ENCODE assay signal across 8 mouse cellular contexts in genomic region chr10:3996170-3996876, GRCm38 (mm10). TPM values are rescaled to one million over a fixed set of nuclear protein-coding genes. Genes with fewer than 3 reads are reported as not detected.
A peak's percentile ranks its signal among the peaks of the same experiment; 100 is the strongest.
DNase-seq lines count a peak whose midpoint lies in the region; ATAC-seq and TF ChIP-seq lines count a peak whose summit lies in the region.

No protein-coding gene starts in this region.

- H3K9ac ChIP-seq in embryonic facial prominence, embryonic 14.5 days (ENCODE audit: low read depth, low read length), result no peak overlapping the region
- no peak overlapping the region for H3K9ac ChIP-seq in kidney, postnatal 0 days (ENCODE audit: low read depth, low read length)
- no peak overlapping the region for H3K9ac ChIP-seq in liver, embryonic 11.5 days (ENCODE audit: low read depth, low read length)
- no peak overlapping the region for H3K9ac ChIP-seq in stomach, embryonic 15.5 days

- H3K36me3 ChIP-seq in C2C12 (ENCODE audit: control insufficient read depth, insufficient read depth), result peaks cover 75% of the 10 kb centered on the region
- H3K36me3 ChIP-seq in embryonic facial prominence, embryonic 14.5 days (ENCODE audit: control insufficient read depth, insufficient read depth, low read length), result peaks cover 7% of the 10 kb centered on the region; the same call in 1 of the 2 replicates
- H3K36me3 ChIP-seq in heart, embryonic 10.5 days, result peaks cover 64% of the 10 kb centered on the region
- no peaks in the 10 kb centered on the region for H3K36me3 ChIP-seq in kidney, postnatal 0 days (ENCODE audit: insufficient read depth, low read length)
- H3K36me3 ChIP-seq in liver, embryonic 11.5 days (ENCODE audit: control insufficient read depth, insufficient read depth, low read length), result peaks cover 21% of the 10 kb centered on the region; the same call in 1 of the 2 replicates
- H3K36me3 ChIP-seq in stomach, embryonic 15.5 days, result peaks cover 8% of the 10 kb centered on the region; the same call in 1 of the 2 replicates

- H3K79me2 ChIP-seq in C2C12 (ENCODE audit: control insufficient read depth, insufficient read depth), result no peaks in the 10 kb centered on the region

- DNase-seq in adrenal gland, postnatal 25 days, result peak; percentile 65
- DNase-seq in embryonic facial prominence, embryonic 14.5 days (ENCODE audit: low spot score), result peak; percentile 94
- DNase-seq in heart, embryonic 10.5 days (ENCODE audit: low spot score), result peak; percentile 92
- DNase-seq in kidney, postnatal 0 days (ENCODE audit: low spot score), result peak; percentile 97
- DNase-seq in liver, embryonic 11.5 days (ENCODE audit: low spot score), result peak; percentile 69
- DNase-seq in neural tube, embryonic 10.5 days (ENCODE audit: extremely low spot score, low spot score), result peak; percentile 86

- no peaks in the 10 kb centered on the region for H3K79me3 ChIP-seq in C2C12 (ENCODE audit: low read depth)

- no peak overlapping the region for H3ac ChIP-seq in C2C12 (ENCODE audit: control insufficient read depth, insufficient read length, low read depth)

- H3K9me3 ChIP-seq in embryonic facial prominence, embryonic 14.5 days (ENCODE audit: control insufficient read depth, low read length), result no peaks in the 10 kb centered on the region
- no peaks in the 10 kb centered on the region for H3K9me3 ChIP-seq in heart, embryonic 10.5 days
- H3K9me3 ChIP-seq in kidney, postnatal 0 days (replicated peaks; ENCODE audit: low read length), result no peaks in the 10 kb centered on the region
- no peaks in the 10 kb centered on the region for H3K9me3 ChIP-seq in liver, embryonic 11.5 days (ENCODE audit: control insufficient read depth, low read length)
- no peaks in the 10 kb centered on the region for H3K9me3 ChIP-seq in stomach, embryonic 15.5 days

- H3K4me1 ChIP-seq in embryonic facial prominence, embryonic 14.5 days (ENCODE audit: control insufficient read depth, insufficient read depth, low read length), result no peaks in the 10 kb centered on the region
- no peaks in the 10 kb centered on the region for H3K4me1 ChIP-seq in heart, embryonic 10.5 days
- no peaks in the 10 kb centered on the region for H3K4me1 ChIP-seq in kidney, postnatal 0 days (replicated peaks; ENCODE audit: insufficient read depth, low read length)
- H3K4me1 ChIP-seq in liver, embryonic 11.5 days (replicated peaks; ENCODE audit: control insufficient read depth, insufficient read depth, low read length), result peaks cover 9% of the 10 kb centered on the region; the same call in 1 of the 2 replicates
- H3K4me1 ChIP-seq in stomach, embryonic 15.5 days, result no peaks in the 10 kb centered on the region

- H3K27me3 ChIP-seq in C2C12 (ENCODE audit: control insufficient read depth, insufficient read depth, insufficient read length), result no peaks in the 10 kb centered on the region
- no peaks in the 10 kb centered on the region for H3K27me3 ChIP-seq in embryonic facial prominence, embryonic 14.5 days (replicated peaks; ENCODE audit: control insufficient read depth, insufficient read depth, low read length)
- no peaks in the 10 kb centered on the region for H3K27me3 ChIP-seq in heart, embryonic 10.5 days (ENCODE audit: insufficient read depth, poor library complexity, severe bottlenecking)
- no peaks in the 10 kb centered on the region for H3K27me3 ChIP-seq in kidney, postnatal 0 days (ENCODE audit: insufficient read depth, low read length)
- H3K27me3 ChIP-seq in liver, embryonic 11.5 days (replicated peaks; ENCODE audit: control insufficient read depth, insufficient read depth, low read length), result no peaks in the 10 kb centered on the region
- H3K27me3 ChIP-seq in stomach, embryonic 15.5 days (replicated peaks), result no peaks in the 10 kb centered on the region

- TF ChIP-seq CTCF in C2C12 (IDR thresholded peaks at IDR 0.05; ENCODE audit: control insufficient read depth, insufficient read depth, insufficient read length), result peak; percentile 41
- peak; percentile 90 for TF ChIP-seq CTCF in kidney, postnatal 0 days (IDR thresholded peaks at IDR 0.05; ENCODE audit: low read depth)

- 47% methylated on average over 15 of the region's 15 CpGs for WGBS in embryonic facial prominence, embryonic 14.5 days
- 62% methylated on average over 15 of the region's 15 CpGs for WGBS in heart, embryonic 10.5 days
- 44% methylated on average over 15 of the region's 15 CpGs for WGBS in kidney, postnatal 0 days
- WGBS in liver, embryonic 11.5 days, result 59% methylated on average over 15 of the region's 15 CpGs
- 47% methylated on average over 15 of the region's 15 CpGs for WGBS in stomach, embryonic 15.5 days

- no peak overlapping the region for H3K4me3 ChIP-seq in C2C12 (ENCODE audit: insufficient read depth, poor library complexity, severe bottlenecking)
- no peak overlapping the region for H3K4me3 ChIP-seq in embryonic facial prominence, embryonic 14.5 days (ENCODE audit: low read depth, low read length)
- no peak overlapping the region for H3K4me3 ChIP-seq in heart, embryonic 10.5 days
- H3K4me3 ChIP-seq in kidney, postnatal 0 days (replicated peaks; ENCODE audit: low read depth, low read length), result no peak overlapping the region
- no peak overlapping the region for H3K4me3 ChIP-seq in liver, embryonic 11.5 days (ENCODE audit: low read depth, low read length)
- no peak overlapping the region for H3K4me3 ChIP-seq in stomach, embryonic 15.5 days (replicated peaks)

- ATAC-seq in embryonic facial prominence, embryonic 14.5 days (ENCODE audit: low read depth), result peak; percentile 90
- peak; percentile 60 for ATAC-seq in kidney, postnatal 0 days (replicated peaks; ENCODE audit: low FRiP score, low read depth)
- ATAC-seq in liver, embryonic 11.5 days (replicated peaks; ENCODE audit: low FRiP score), result 0 out of 2 replicates have a peak, but pooled peaks have one; percentile 19
- peak; percentile 44; the same call in 1 of the 2 replicates for ATAC-seq in stomach, embryonic 15.5 days (ENCODE audit: insufficient read depth, low FRiP score, low read depth)

- no peak overlapping the region; the same call in 1 of the 2 replicates for H3K27ac ChIP-seq in embryonic facial prominence, embryonic 14.5 days (replicated peaks; ENCODE audit: low read depth, low read length)
- no peak overlapping the region for H3K27ac ChIP-seq in heart, embryonic 10.5 days
- H3K27ac ChIP-seq in kidney, postnatal 0 days, result 0 out of 2 replicates have a peak overlapping the region, but pooled peaks have one; percentile 14
- no peak overlapping the region for H3K27ac ChIP-seq in liver, embryonic 11.5 days (ENCODE audit: low read depth, low read length)
- H3K27ac ChIP-seq in stomach, embryonic 15.5 days, result peak overlapping the region; percentile 44; the same call in 1 of the 2 replicates

- no peak overlapping the region for H3K4me2 ChIP-seq in embryonic facial prominence, embryonic 14.5 days (ENCODE audit: low read depth, low read length)
- H3K4me2 ChIP-seq in kidney, postnatal 0 days (ENCODE audit: low read length), result peak overlapping the region; percentile 30; the same call in 1 of the 2 replicates
- H3K4me2 ChIP-seq in liver, embryonic 11.5 days, result no peak overlapping the region
- H3K4me2 ChIP-seq in stomach, embryonic 15.5 days, result no peak overlapping the region

TF ChIP-seq in C2C12, 6 proteins besides CTCF, POLR2A, EP300 and RAD21:
- TF ChIP-seq MYOG (IDR thresholded peaks at IDR 0.05; ENCODE audit: control insufficient read depth, extremely low read depth, insufficient read length) (no peak), USF1 (IDR thresholded peaks at IDR 0.05; ENCODE audit: low read depth) (no peak), FOSL1 (IDR thresholded peaks at IDR 0.05; ENCODE audit: insufficient read depth, low read length, poor library complexity, severe bottlenecking) (no peak), MAX (IDR thresholded peaks at IDR 0.05) (no peak), MYOD1 (IDR thresholded peaks at IDR 0.05; ENCODE audit: control insufficient read depth, insufficient read length, low read depth) (no peak), CEBPB (IDR thresholded peaks at IDR 0.05; ENCODE audit: low read depth) (no peak)

RNA-seq across cellular contexts. Expression of gene Mthfd1l, which starts 23.4 kb away (rescaled TPM):
- polyA plus RNA-seq in C2C12 (2012; fragmentation: generic; extraction: Trizol), result 43.6 TPM
- 10.0 and 10.1 TPM in 2 replicates for total RNA-seq in adrenal gland, postnatal 25 days (2021)
- 8.6 and 12.1 TPM in 2 replicates for polyA plus RNA-seq in embryonic facial prominence, embryonic 14.5 days (2014; fragmentation: Nextera tagmentation; extraction: Ambion mirVana)
- polyA plus RNA-seq in heart, embryonic 10.5 days (2016; fragmentation: Nextera tagmentation; extraction: Ambion mirVana), result 20.1 and 23.2 TPM in 2 replicates
- polyA plus RNA-seq in kidney, postnatal 0 days (2015; fragmentation: Nextera tagmentation; extraction: Ambion mirVana), result 9.1 and 10.7 TPM in 2 replicates
- 50.9 and 55.8 TPM in 2 replicates for polyA plus RNA-seq in liver, embryonic 11.5 days (2014; fragmentation: Nextera tagmentation; extraction: Ambion mirVana)
- polyA plus RNA-seq in stomach, embryonic 15.5 days (2015; fragmentation: Nextera tagmentation; extraction: Ambion mirVana), result 14.6 and 17.1 TPM in 2 replicates

Comparison
In these comparisons a context has a peak if more than half of its experiments do, and no peak if none do; other contexts are left out.
1. ATAC-seq: peak in every context shown above with its lines; median percentile 90 in embryonic facial prominence, embryonic 14.5 days; 60 in kidney, postnatal 0 days; 44 in stomach, embryonic 15.5 days; 19 in liver, embryonic 11.5 days.
2. H3K27ac ChIP-seq: peak in kidney, postnatal 0 days (single experiment) and stomach, embryonic 15.5 days (single experiment); none in embryonic facial prominence, embryonic 14.5 days (single experiment), heart, embryonic 10.5 days (single experiment) and liver, embryonic 11.5 days (single experiment).
3. Peak in every context shown above with its lines, with median percentiles within 50 percentile points of each other: DNase-seq.